Mouse (Mus musculus) ES-Bruce4 (cell line): ENCODE data around the gene Cpa2. TPM values are rescaled to one million over a fixed set of nuclear protein-coding genes. Genes with fewer than 3 reads are reported as not detected.

Experiments used
- H3K27ac ChIP-seq: 2 replicates; pipeline ENCODE4 v1.5.1; 2012; ENCODE audit warnings: low read length, inconsistent platforms; ENCODE audit not compliant: insufficient read depth
- H3K27me3 ChIP-seq: 2 replicates; pipeline ENCODE4 v1.6.1; 2012; ENCODE audit warnings: mild to moderate bottlenecking, low read length, inconsistent platforms; ENCODE audit not compliant: control insufficient read depth, poor library complexity, insufficient read depth, severe bottlenecking
- H3K36me3 ChIP-seq: 2 replicates; pipeline ENCODE4 v1.6.1; 2012; ENCODE audit warnings: inconsistent platforms, mild to moderate bottlenecking, low read length, moderate library complexity; ENCODE audit not compliant: control insufficient read depth, poor library complexity, insufficient read depth, severe bottlenecking
- H3K4me1 ChIP-seq: one replicate; pipeline ENCODE4 v1.8.1; 2011; ENCODE audit warnings: low read length; ENCODE audit not compliant: control insufficient read depth, insufficient read depth
- H3K4me3 ChIP-seq: 2 replicates; pipeline ENCODE4 v1.5.1; 2011; ENCODE audit warnings: low read depth, mild to moderate bottlenecking, low read length
- H3K9ac ChIP-seq: 2 replicates; pipeline ENCODE4 v1.6.1; 2012; ENCODE audit warnings: low read depth, mild to moderate bottlenecking, inconsistent platforms; ENCODE audit not compliant: poor library complexity, severe bottlenecking
- H3K9me3 ChIP-seq: replicated peaks from 2 replicates; pipeline ENCODE4 v1.6.1; 2012; ENCODE audit warnings: mild to moderate bottlenecking, low read length, inconsistent platforms; ENCODE audit not compliant: control insufficient read depth, poor library complexity, insufficient read depth, severe bottlenecking
- CTCF ChIP-seq: IDR thresholded peaks from one replicate; pipeline ENCODE4 v1.8.1; 2011; ENCODE audit warnings: low read depth, low read length
- EP300 ChIP-seq: IDR thresholded peaks from 2 replicates; pipeline ENCODE4 v1.6.1; 2011; ENCODE audit warnings: low read depth, low read length; ENCODE audit not compliant: insufficient read depth
- POLR2A ChIP-seq: IDR thresholded peaks from one replicate; pipeline ENCODE4 v1.8.1; 2011; ENCODE audit warnings: low read length; ENCODE audit not compliant: insufficient read depth
- polyA plus RNA-seq: library from polyadenylated mRNA; stranded (reverse); fragments of >200 nt; gene quantifications from 2 replicates; pipeline ENCODE4 v1.2.4, GENCODE M21; 2011; ENCODE audit warnings: low read depth; ENCODE audit not compliant: missing spikeins, insufficient read depth, insufficient read length

The Cpa2 gene
- polyA plus RNA-seq, 1 experiment = 1.5 TPM

GRCm38 (mm10) chr6:30514242-30514641, 27.1 kb upstream of the Cpa2 start:
- Histone ChIP-seq H3K9me3 (no peaks in the 10 kb centered on the region), H3K4me1 (no peaks in the 10 kb centered on the region), H3K27me3 (no peaks in the 10 kb centered on the region), H3K4me3 (no peak overlapping the region), H3K27ac (no peak overlapping the region; the same call in 1 of the 2 replicates), H3K36me3 (no peaks in the 10 kb centered on the region), H3K9ac (no peak overlapping the region)
- TF ChIP-seq POLR2A = no peak
- no peak for TF ChIP-seq EP300
- TF ChIP-seq CTCF = no peak

GRCm38 (mm10) chr6:30520400-30520799, 21.0 kb upstream of the Cpa2 start:
- H3K27ac ChIP-seq = no peak overlapping the region
- no peak overlapping the region for H3K9ac ChIP-seq
- no peak for TF ChIP-seq CTCF
- no peak for TF ChIP-seq EP300
- TF ChIP-seq POLR2A = no peak

DNA sequence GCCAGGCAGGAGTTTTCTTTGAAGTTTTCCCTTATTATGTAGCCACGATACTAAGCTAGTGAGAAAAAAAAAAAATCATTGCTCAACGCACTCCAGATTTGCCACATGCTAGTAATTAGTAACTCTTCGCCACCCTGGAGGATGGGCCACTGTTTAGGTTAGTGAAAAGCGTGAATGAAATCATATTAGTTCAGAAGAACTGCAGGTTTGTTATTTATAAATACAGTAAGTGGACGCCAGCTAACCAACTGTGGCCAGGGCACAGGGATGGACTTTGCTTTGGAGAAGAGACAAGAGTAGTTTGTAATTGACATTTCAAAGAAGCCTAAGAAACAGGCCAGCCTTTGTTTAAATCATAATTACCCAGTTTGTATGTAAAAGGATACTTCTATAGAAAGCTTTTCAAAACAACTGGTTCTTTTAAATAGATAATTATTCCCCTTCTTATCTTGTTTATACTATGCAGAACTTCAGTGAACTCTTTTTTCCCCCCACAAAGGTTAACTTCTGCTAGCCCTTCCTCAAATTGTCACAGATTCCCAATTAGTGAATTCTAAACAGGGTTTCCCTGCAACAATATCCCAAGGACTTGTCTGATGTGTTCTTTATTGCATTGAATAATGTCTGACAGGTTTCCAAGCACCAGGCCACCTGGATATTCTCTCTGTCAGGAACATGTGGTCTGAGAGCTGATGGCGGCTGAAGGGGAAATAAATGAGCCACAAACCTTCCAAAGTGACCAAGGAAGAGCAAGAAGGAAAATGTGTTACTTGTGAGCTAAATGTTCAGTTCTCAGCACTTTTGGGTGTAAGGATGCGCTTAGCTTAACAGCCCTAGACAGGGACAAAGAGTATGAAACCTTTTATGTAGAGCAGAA, 15.7 kb upstream of the Cpa2 start:
- peaks cover 5% of the 10 kb centered on the region for H3K4me1 ChIP-seq
- no peaks in the 10 kb centered on the region for H3K36me3 ChIP-seq
- no peak overlapping the region for H3K9ac ChIP-seq
- H3K4me3 ChIP-seq = no peak overlapping the region
- no peaks in the 10 kb centered on the region for H3K27me3 ChIP-seq
- H3K27ac ChIP-seq = peak overlapping the region; percentile 49; the same call in 1 of the 2 replicates
- TF ChIP-seq POLR2A = no peak
- no peak for TF ChIP-seq CTCF
- no peak for TF ChIP-seq EP300
- H3K9me3 ChIP-seq = no peaks in the 10 kb centered on the region

More at GRCm38 (mm10) chr6:30520400-30520799, 21.0 kb upstream of the Cpa2 start:
- H3K27me3 ChIP-seq = no peaks in the 10 kb centered on the region
- H3K9me3 ChIP-seq = no peaks in the 10 kb centered on the region
- no peaks in the 10 kb centered on the region for H3K36me3 ChIP-seq
- no peak overlapping the region for H3K4me3 ChIP-seq
- H3K4me1 ChIP-seq = no peaks in the 10 kb centered on the region

- H3K4me1 ChIP-seq = peaks cover 5% of the 10 kb centered on the region
- peak overlapping the region; percentile 43 for H3K4me3 ChIP-seq
Observed at GRCm38 (mm10) chr6:30526586-30527515, 14.5 kb upstream of the Cpa2 start.

GRCm38 (mm10) chr6:30528800-30529199, 12.6 kb upstream of the Cpa2 start:
- TF ChIP-seq CTCF = no peak
- TF ChIP-seq EP300 = no peak
- no peak for TF ChIP-seq POLR2A
- Histone ChIP-seq H3K36me3 (no peaks in the 10 kb centered on the region), H3K27me3 (no peaks in the 10 kb centered on the region), H3K9me3 (no peaks in the 10 kb centered on the region), H3K4me1 (peaks cover 5% of the 10 kb centered on the region), H3K27ac (no peak overlapping the region), H3K9ac (no peak overlapping the region), H3K4me3 (no peak overlapping the region)

More at GRCm38 (mm10) chr6:30526586-30527515, 14.5 kb upstream of the Cpa2 start:
- H3K9ac ChIP-seq = peak overlapping the region; percentile 75
- no peaks in the 10 kb centered on the region for H3K36me3 ChIP-seq
- H3K27me3 ChIP-seq = no peaks in the 10 kb centered on the region
- H3K9me3 ChIP-seq = no peaks in the 10 kb centered on the region
- TF ChIP-seq EP300 = no peak
- TF ChIP-seq POLR2A = no peak
- no peak for TF ChIP-seq CTCF
- peak overlapping the region; percentile 85 for H3K27ac ChIP-seq
